Mouse (Mus musculus) liver, embryonic 15.5 days (tissue): ENCODE data around the gene Nckap5. TPM values are rescaled to one million over a fixed set of nuclear protein-coding genes. Genes with fewer than 3 reads are reported as not detected.

Experiments
- ATAC-seq: fragments of 200-750 bp; cut with Nextera tagmentation; 2 replicates; pipeline ENCODE4 v1.8.0; 2017; ENCODE audit warnings: moderate number of reproducible peaks, mild to moderate bottlenecking, moderate library complexity; ENCODE audit not compliant: insufficient read depth
- H3K27ac ChIP-seq: fragments of 300-500 bp; sonication (generic); replicated peaks from 2 replicates; pipeline ENCODE4 v1.5.1; 2015; ENCODE audit warnings: mild to moderate bottlenecking, inconsistent platforms
- H3K27me3 ChIP-seq: fragments of 300-500 bp; sonication (generic); 2 replicates; pipeline ENCODE4 v1.6.1; 2015; ENCODE audit warnings: mild to moderate bottlenecking, inconsistent platforms
- H3K36me3 ChIP-seq: fragments of 300-500 bp; sonication (generic); replicated peaks from 2 replicates; pipeline ENCODE4 v1.6.1; 2015; ENCODE audit warnings: moderate library complexity, mild to moderate bottlenecking, inconsistent platforms
- H3K4me1 ChIP-seq: fragments of 300-500 bp; sonication (generic); replicated peaks from 2 replicates; pipeline ENCODE4 v1.6.1; 2015; ENCODE audit warnings: inconsistent platforms
- H3K4me2 ChIP-seq: fragments of 300-500 bp; sonication (generic); 2 replicates; pipeline ENCODE4 v1.6.1; 2015; ENCODE audit warnings: moderate library complexity, mild to moderate bottlenecking, inconsistent platforms
- H3K4me3 ChIP-seq: fragments of 300-500 bp; sonication (generic); replicated peaks from 2 replicates; pipeline ENCODE4 v1.5.1; 2015; ENCODE audit warnings: mild to moderate bottlenecking, inconsistent platforms
- H3K9ac ChIP-seq: fragments of 300-500 bp; sonication (generic); 2 replicates; pipeline ENCODE4 v1.6.1; 2015; ENCODE audit warnings: moderate library complexity, mild to moderate bottlenecking, inconsistent platforms
- H3K9me3 ChIP-seq: fragments of 300-500 bp; sonication (generic); replicated peaks from 2 replicates; pipeline ENCODE4 v1.6.1; 2016; ENCODE audit warnings: inconsistent platforms
- WGBS: fragments of 180-500 bp; shearing (Covaris S2); methylation state at CpG from one replicate; pipeline ENCODE4 v1.1.7; 2015; ENCODE audit warnings: mixed read lengths; ENCODE audit not compliant: insufficient replicate concordance; 5-methylcytosine and 5-hydroxymethylcytosine counted together
- polyA plus RNA-seq: library from polyadenylated mRNA; unstranded; fragments of >200 nt; fragmentation: Nextera tagmentation; extraction: Ambion mirVana; gene quantifications from 2 replicates; pipeline ENCODE4 v1.2.1, GENCODE M21; 2015

Nckap5 gene
- polyA plus RNA-seq, 1 experiment from 2014 or later = 0.99 TPM

- 0 out of 2 replicates have a peak overlapping the region, but pooled peaks have one; percentile 0 for H3K4me2 ChIP-seq
- ATAC-seq = 0 out of 2 replicates have a peak, but pooled peaks have one; percentile 62
- no peaks in the 10 kb centered on the region for H3K4me1 ChIP-seq
- 27% methylated on average over 9 of the region's 9 CpGs for WGBS
- H3K27me3 ChIP-seq = no peaks in the 10 kb centered on the region
- no peak overlapping the region for H3K27ac ChIP-seq
- no peak overlapping the region for H3K9ac ChIP-seq
- no peaks in the 10 kb centered on the region for H3K36me3 ChIP-seq
- H3K4me3 ChIP-seq = no peak overlapping the region
- H3K9me3 ChIP-seq = no peaks in the 10 kb centered on the region
Measured at GRCm38 (mm10) chr1:126617464-126618041, 213.0 kb downstream of the Nckap5 start.

- WGBS = 33% methylated on average over 5 of the region's 5 CpGs
- ATAC-seq = no peak
Measured at GRCm38 (mm10) chr1:126616964-126617363, 213.6 kb downstream of the Nckap5 start.

GRCm38 (mm10) chr1:126612916-126613315 is 217.7 kb downstream of the Nckap5 start:
- no peaks in the 10 kb centered on the region for H3K27me3 ChIP-seq
- no peak overlapping the region for H3K4me2 ChIP-seq
- no peaks in the 10 kb centered on the region for H3K9me3 ChIP-seq
- no peak overlapping the region for H3K27ac ChIP-seq
- no peak overlapping the region for H3K4me3 ChIP-seq
- H3K4me1 ChIP-seq = no peaks in the 10 kb centered on the region
- WGBS = 66% methylated on average over 4 of the region's 4 CpGs
- no peak overlapping the region for H3K9ac ChIP-seq
- no peak for ATAC-seq
- no peaks in the 10 kb centered on the region for H3K36me3 ChIP-seq

More at GRCm38 (mm10) chr1:126616964-126617363, 213.6 kb downstream of the Nckap5 start:
- no peaks in the 10 kb centered on the region for H3K36me3 ChIP-seq
- H3K4me1 ChIP-seq = no peaks in the 10 kb centered on the region
- H3K27ac ChIP-seq = no peak overlapping the region
- H3K9ac ChIP-seq = no peak overlapping the region
- H3K27me3 ChIP-seq = no peaks in the 10 kb centered on the region
- no peak overlapping the region for H3K4me3 ChIP-seq
- no peaks in the 10 kb centered on the region for H3K9me3 ChIP-seq
- no peak overlapping the region for H3K4me2 ChIP-seq

- Histone ChIP-seq H3K36me3 (no peaks in the 10 kb centered on the region), H3K4me1 (no peaks in the 10 kb centered on the region), H3K27ac (no peak overlapping the region), H3K4me2 (no peak overlapping the region), H3K9ac (no peak overlapping the region), H3K4me3 (no peak overlapping the region), H3K27me3 (no peaks in the 10 kb centered on the region), H3K9me3 (no peaks in the 10 kb centered on the region)
- no peak for ATAC-seq
- 77% methylated on average over 4 of the region's 4 CpGs for WGBS
Measured at GRCm38 (mm10) chr1:126608586-126608985, 222.0 kb downstream of the Nckap5 start.

- no peaks in the 10 kb centered on the region for H3K27me3 ChIP-seq
- no peak overlapping the region for H3K27ac ChIP-seq
- no peaks in the 10 kb centered on the region for H3K4me1 ChIP-seq
- no peaks in the 10 kb centered on the region for H3K9me3 ChIP-seq
- H3K4me2 ChIP-seq = no peak overlapping the region
- no peaks in the 10 kb centered on the region for H3K36me3 ChIP-seq
- ATAC-seq = no peak
- no peak overlapping the region for H3K9ac ChIP-seq
- H3K4me3 ChIP-seq = no peak overlapping the region
- 73% methylated on average over 14 of the region's 14 CpGs for WGBS
Measured at GRCm38 (mm10) chr1:126606189-126607080, 224.2 kb downstream of the Nckap5 start.

GRCm38 (mm10) chr1:126604551-126604950 is 226.0 kb downstream of the Nckap5 start:
- 49% methylated on average over 9 of the region's 9 CpGs for WGBS
- ATAC-seq = peak; percentile 66; the same call in 1 of the 2 replicates
- peak overlapping the region; percentile 42 for H3K4me2 ChIP-seq
- H3K27ac ChIP-seq = 0 out of 2 replicates have a peak overlapping the region, but pooled peaks have one; percentile 38
- H3K9me3 ChIP-seq = no peaks in the 10 kb centered on the region
- no peak overlapping the region for H3K9ac ChIP-seq
- H3K4me1 ChIP-seq = no peaks in the 10 kb centered on the region
- H3K4me3 ChIP-seq = peak overlapping the region; percentile 28
- H3K36me3 ChIP-seq = no peaks in the 10 kb centered on the region
- H3K27me3 ChIP-seq = no peaks in the 10 kb centered on the region

GRCm38 (mm10) chr1:126603771-126604515 is 226.7 kb downstream of the Nckap5 start:
- H3K4me2 ChIP-seq = peak overlapping the region; percentile 42
- H3K9ac ChIP-seq = no peak overlapping the region
- 0 out of 2 replicates have a peak overlapping the region, but pooled peaks have one; percentile 38 for H3K27ac ChIP-seq
- no peaks in the 10 kb centered on the region for H3K4me1 ChIP-seq
- H3K4me3 ChIP-seq = peak overlapping the region; percentile 28
- 65% methylated on average over 7 of the region's 7 CpGs for WGBS
- ATAC-seq = no peak
- H3K36me3 ChIP-seq = no peaks in the 10 kb centered on the region
- H3K9me3 ChIP-seq = no peaks in the 10 kb centered on the region
- H3K27me3 ChIP-seq = no peaks in the 10 kb centered on the region

- H3K36me3 ChIP-seq = no peaks in the 10 kb centered on the region
- 43% methylated on average over 4 of the region's 4 CpGs for WGBS
- H3K27me3 ChIP-seq = no peaks in the 10 kb centered on the region
- ATAC-seq = no peak
- no peak overlapping the region for H3K9ac ChIP-seq
- no peaks in the 10 kb centered on the region for H3K4me1 ChIP-seq
- H3K4me3 ChIP-seq = no peak overlapping the region
- no peaks in the 10 kb centered on the region for H3K9me3 ChIP-seq
- H3K4me2 ChIP-seq = no peak overlapping the region
- H3K27ac ChIP-seq = no peak overlapping the region
Measured at GRCm38 (mm10) chr1:126600596-126600995, 230.0 kb downstream of the Nckap5 start.

GRCm38 (mm10) chr1:126597376-126597775 is 233.2 kb downstream of the Nckap5 start:
- no peak for ATAC-seq
- no peak overlapping the region for H3K9ac ChIP-seq
- WGBS = 29% methylated on average over 3 of the region's 3 CpGs
- no peak overlapping the region for H3K27ac ChIP-seq
- no peak overlapping the region for H3K4me3 ChIP-seq
- no peaks in the 10 kb centered on the region for H3K9me3 ChIP-seq
- no peaks in the 10 kb centered on the region for H3K36me3 ChIP-seq
- H3K4me2 ChIP-seq = no peak overlapping the region
- H3K4me1 ChIP-seq = peaks cover 3% of the 10 kb centered on the region; the same call in 1 of the 2 replicates
- no peaks in the 10 kb centered on the region for H3K27me3 ChIP-seq

GRCm38 (mm10) chr1:126594796-126595195 is 235.8 kb downstream of the Nckap5 start:
- no peak overlapping the region for H3K4me3 ChIP-seq
- H3K27ac ChIP-seq = no peak overlapping the region
- no peak overlapping the region for H3K9ac ChIP-seq
- H3K9me3 ChIP-seq = no peaks in the 10 kb centered on the region
- H3K36me3 ChIP-seq = no peaks in the 10 kb centered on the region
- WGBS = 29% methylated on average over 3 of the region's 3 CpGs
- no peak for ATAC-seq
- peaks cover 3% of the 10 kb centered on the region; the same call in 1 of the 2 replicates for H3K4me1 ChIP-seq
- H3K4me2 ChIP-seq = no peak overlapping the region
- no peaks in the 10 kb centered on the region for H3K27me3 ChIP-seq
